Mouse (Mus musculus): ENCODE measurements around the gene Krt79. TPM values are rescaled to one million over a fixed set of nuclear protein-coding genes. Genes with fewer than 3 reads are reported as not detected.
A peak's percentile ranks its signal among the peaks of the same experiment; 100 is the strongest.

Krt79 gene
- polyA plus RNA-seq (2015; fragmentation: Nextera tagmentation; extraction: Ambion mirVana) = 0.10 and 0.33 TPM in 2 replicates

GRCm38 (mm10) chr15:101940274-101940829 lies at the start of gene Krt79:
Gene Krt79 (minus strand): TSS chr15:101940324.
- Histone ChIP-seq H3K4me1 (no peaks in the 10 kb centered on the region), H3K4me2 (no peak within 1 kb of the TSS), H3K9me3 (replicated peaks) (no peaks in the 10 kb centered on the region), H3K36me3 (ENCODE audit: poor library complexity, severe bottlenecking) (no peaks in the 10 kb centered on the region), H3K4me3 (no peak within 1 kb of the TSS), H3K9ac (no peak within 1 kb of the TSS), H3K27me3 (no peaks in the 10 kb centered on the region), H3K27ac (no peak within 1 kb of the TSS)
- 72% methylated on average over 6 of the region's 6 CpGs for WGBS
- ATAC-seq = no peak

- Histone ChIP-seq H3K4me2 (no peak overlapping the region), H3K4me1 (0 out of 2 replicates have a peak, but pooled peaks cover 4% of the 10 kb centered on the region), H3K27ac (no peak overlapping the region), H3K9ac (no peak overlapping the region), H3K9me3 (replicated peaks) (no peaks in the 10 kb centered on the region), H3K4me3 (no peak overlapping the region), H3K27me3 (peaks cover 8% of the 10 kb centered on the region; the same call in 1 of the 2 replicates), H3K36me3 (ENCODE audit: poor library complexity, severe bottlenecking) (no peaks in the 10 kb centered on the region)
- 65% methylated on average over 8 of the region's 8 CpGs for WGBS
- ATAC-seq = no peak
Observed at GRCm38 (mm10) chr15:101988714-101989113, 48.6 kb upstream of the Krt79 start.

DNA sequence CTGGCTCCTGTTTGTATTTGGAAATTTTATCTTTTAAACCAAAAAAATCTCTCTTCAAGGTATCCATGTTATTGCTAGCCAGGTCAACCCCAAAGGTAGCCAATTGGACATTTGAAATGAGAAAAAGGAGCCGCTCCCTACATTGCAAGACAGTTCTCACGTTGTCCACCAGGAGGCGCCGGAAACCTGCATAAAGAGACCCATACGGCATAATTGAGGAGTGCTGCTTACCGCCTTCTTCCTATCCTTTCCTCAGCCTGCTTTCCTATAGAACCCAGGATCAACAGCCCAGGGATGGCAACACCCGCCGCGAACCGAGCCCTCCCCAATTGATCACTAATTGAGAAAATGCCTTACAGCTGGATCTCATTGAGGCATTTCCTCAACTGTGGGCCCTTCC lies 48.0 kb upstream of the Krt79 start:
- WGBS = 1% methylated on average over 10 of the region's 10 CpGs
- Histone ChIP-seq H3K27ac (no peak overlapping the region), H3K36me3 (ENCODE audit: poor library complexity, severe bottlenecking) (no peaks in the 10 kb centered on the region), H3K4me1 (0 out of 2 replicates have a peak, but pooled peaks cover 4% of the 10 kb centered on the region), H3K9ac (no peak overlapping the region), H3K27me3 (peaks cover 7% of the 10 kb centered on the region; the same call in 1 of the 2 replicates), H3K4me2 (no peak overlapping the region), H3K4me3 (no peak overlapping the region), H3K9me3 (replicated peaks) (no peaks in the 10 kb centered on the region)
- ATAC-seq = peak; percentile 50

- no peaks in the 10 kb centered on the region for H3K36me3 ChIP-seq (ENCODE audit: poor library complexity, severe bottlenecking)
- ATAC-seq = no peak
- H3K4me3 ChIP-seq = no peak overlapping the region
- H3K27ac ChIP-seq = no peak overlapping the region
- 0 out of 2 replicates have a peak, but pooled peaks cover 2% of the 10 kb centered on the region for H3K27me3 ChIP-seq
- 19% methylated on average over 6 of the region's 6 CpGs for WGBS
- H3K9me3 ChIP-seq (replicated peaks) = no peaks in the 10 kb centered on the region
- no peak overlapping the region for H3K4me2 ChIP-seq
- peak overlapping the region; percentile 50; the same call in 1 of the 2 replicates for H3K9ac ChIP-seq
- H3K4me1 ChIP-seq = 0 out of 2 replicates have a peak, but pooled peaks cover 4% of the 10 kb centered on the region
Observed at GRCm38 (mm10) chr15:101984746-101985145, 44.6 kb upstream of the Krt79 start.

DNA sequence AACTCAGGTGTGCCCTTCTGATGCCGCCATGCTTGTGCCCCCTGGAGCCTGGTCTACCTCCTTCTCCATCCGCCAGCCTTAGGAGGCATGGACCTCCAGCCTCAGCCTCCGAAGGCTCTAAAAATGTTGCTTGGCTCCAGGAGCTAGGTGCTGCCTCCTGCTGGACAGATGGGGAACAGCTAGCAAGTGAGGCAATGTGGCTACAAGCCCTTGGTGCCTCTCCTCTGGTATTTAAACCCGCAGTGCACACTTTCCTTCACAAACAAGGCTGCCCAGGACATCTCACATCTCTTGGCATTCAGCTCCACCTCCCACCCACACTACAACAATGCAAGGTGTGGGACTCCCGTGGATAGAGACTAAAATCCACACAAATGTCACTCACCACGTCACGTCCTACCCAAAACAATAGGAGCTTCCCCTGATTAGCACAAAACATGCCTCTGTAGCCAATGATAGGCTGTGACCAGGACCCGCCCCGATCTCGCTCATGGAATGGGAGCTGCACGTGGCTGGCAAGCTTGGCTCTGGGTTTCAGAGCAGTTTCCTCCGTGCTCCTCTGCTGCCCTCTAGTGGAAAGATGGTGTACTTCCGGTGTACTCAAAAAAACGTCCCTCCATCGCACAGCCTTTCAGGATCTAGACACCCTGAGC lies 44.0 kb upstream of the Krt79 start:
- peak overlapping the region; percentile 22 for H3K4me3 ChIP-seq
- 0 out of 2 replicates have a peak, but pooled peaks cover 4% of the 10 kb centered on the region for H3K4me1 ChIP-seq
- H3K4me2 ChIP-seq = peak overlapping the region; percentile 54
- H3K27me3 ChIP-seq = 0 out of 2 replicates have a peak, but pooled peaks cover 2% of the 10 kb centered on the region
- WGBS = under 1% methylated on average over 15 of the region's 15 CpGs
- H3K9ac ChIP-seq = 0 out of 2 replicates have a peak overlapping the region, but pooled peaks have one; percentile 50
- no peaks in the 10 kb centered on the region for H3K36me3 ChIP-seq (ENCODE audit: poor library complexity, severe bottlenecking)
- H3K27ac ChIP-seq = peak overlapping the region; percentile 55
- peak; percentile 97 for ATAC-seq
- H3K9me3 ChIP-seq (replicated peaks) = no peaks in the 10 kb centered on the region

GRCm38 (mm10) chr15:101983315-101983948 lies 43.3 kb upstream of the Krt79 start:
- H3K36me3 ChIP-seq (ENCODE audit: poor library complexity, severe bottlenecking) = no peaks in the 10 kb centered on the region
- peak overlapping the region; percentile 55 for H3K27ac ChIP-seq
- H3K27me3 ChIP-seq = no peaks in the 10 kb centered on the region
- no peak for ATAC-seq
- H3K9ac ChIP-seq = no peak overlapping the region
- WGBS = 83% methylated on average over 13 of the region's 13 CpGs
- peak overlapping the region; percentile 54 for H3K4me2 ChIP-seq
- H3K4me1 ChIP-seq = 0 out of 2 replicates have a peak, but pooled peaks cover 4% of the 10 kb centered on the region
- no peaks in the 10 kb centered on the region for H3K9me3 ChIP-seq (replicated peaks)
- H3K4me3 ChIP-seq = 0 out of 2 replicates have a peak overlapping the region, but pooled peaks have one; percentile 22

GRCm38 (mm10) chr15:101980849-101981248 lies 40.7 kb upstream of the Krt79 start:
- Histone ChIP-seq H3K9me3 (replicated peaks) (no peaks in the 10 kb centered on the region), H3K9ac (no peak overlapping the region), H3K27me3 (no peaks in the 10 kb centered on the region)

DNA sequence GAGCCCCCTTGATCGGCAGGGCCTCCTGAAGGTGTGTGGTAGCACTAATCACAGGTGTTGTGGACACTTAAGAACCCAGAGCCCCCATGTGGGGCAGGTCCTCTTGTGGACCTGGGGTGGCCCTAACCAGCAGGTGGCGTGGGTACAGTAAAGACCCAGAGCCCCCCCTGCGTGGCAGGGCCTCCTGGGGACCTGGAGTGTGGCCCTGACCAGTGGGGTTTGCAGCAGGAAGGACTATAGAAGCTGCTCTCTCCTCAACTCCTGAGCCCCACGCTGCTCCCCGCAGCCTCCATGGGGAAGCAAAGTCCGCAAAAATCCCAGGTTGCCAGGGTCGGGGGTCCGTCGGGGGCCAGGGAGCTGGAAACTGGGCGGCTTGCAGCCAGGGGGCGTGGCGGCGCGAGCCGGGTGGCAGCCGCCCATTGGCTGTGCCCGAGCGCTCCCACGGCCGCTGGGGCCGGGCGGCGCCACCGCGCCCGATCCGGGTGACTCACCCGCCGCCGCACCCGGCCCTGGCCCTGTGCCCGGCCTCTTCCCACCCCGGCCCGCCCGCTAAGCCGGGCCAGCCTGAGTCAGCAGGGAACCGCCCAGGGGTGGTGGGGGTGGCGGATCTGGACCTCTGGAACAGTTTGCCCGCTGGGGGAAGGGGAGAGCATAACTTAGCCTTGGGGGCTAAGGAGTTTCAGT lies 37.1 kb upstream of the Krt79 start:
- Histone ChIP-seq H3K4me3 (peak overlapping the region; percentile 37), H3K4me1 (peaks cover 21% of the 10 kb centered on the region), H3K27me3 (0 out of 2 replicates have a peak, but pooled peaks cover 2% of the 10 kb centered on the region), H3K4me2 (peak overlapping the region; percentile 76), H3K36me3 (ENCODE audit: poor library complexity, severe bottlenecking) (no peaks in the 10 kb centered on the region), H3K9ac (peak overlapping the region; percentile 55), H3K9me3 (replicated peaks) (no peaks in the 10 kb centered on the region), H3K27ac (no peak overlapping the region; the same call in 1 of the 2 replicates)
- ATAC-seq = peak; percentile 81
- 6% methylated on average over 21 of the region's 39 CpGs for WGBS

More at GRCm38 (mm10) chr15:101980849-101981248, 40.7 kb upstream of the Krt79 start:
- Histone ChIP-seq H3K36me3 (ENCODE audit: poor library complexity, severe bottlenecking) (no peaks in the 10 kb centered on the region), H3K4me1 (peaks cover 17% of the 10 kb centered on the region), H3K27ac (no peak overlapping the region), H3K4me2 (no peak overlapping the region), H3K4me3 (no peak overlapping the region)
- no peak for ATAC-seq
- 73% methylated on average over 6 of the region's 6 CpGs for WGBS

GRCm38 (mm10) chr15:101976641-101977040 lies 36.5 kb upstream of the Krt79 start:
- no peak overlapping the region for H3K4me3 ChIP-seq
- peaks cover 21% of the 10 kb centered on the region for H3K4me1 ChIP-seq
- no peak overlapping the region; the same call in 1 of the 2 replicates for H3K27ac ChIP-seq
- WGBS = 59% methylated on average over 3 of the region's 3 CpGs
- H3K36me3 ChIP-seq (ENCODE audit: poor library complexity, severe bottlenecking) = no peaks in the 10 kb centered on the region
- 0 out of 2 replicates have a peak overlapping the region, but pooled peaks have one; percentile 55 for H3K9ac ChIP-seq
- H3K9me3 ChIP-seq (replicated peaks) = no peaks in the 10 kb centered on the region
- 0 out of 2 replicates have a peak, but pooled peaks cover 2% of the 10 kb centered on the region for H3K27me3 ChIP-seq
- no peak for ATAC-seq
- peak overlapping the region; percentile 76 for H3K4me2 ChIP-seq

DNA sequence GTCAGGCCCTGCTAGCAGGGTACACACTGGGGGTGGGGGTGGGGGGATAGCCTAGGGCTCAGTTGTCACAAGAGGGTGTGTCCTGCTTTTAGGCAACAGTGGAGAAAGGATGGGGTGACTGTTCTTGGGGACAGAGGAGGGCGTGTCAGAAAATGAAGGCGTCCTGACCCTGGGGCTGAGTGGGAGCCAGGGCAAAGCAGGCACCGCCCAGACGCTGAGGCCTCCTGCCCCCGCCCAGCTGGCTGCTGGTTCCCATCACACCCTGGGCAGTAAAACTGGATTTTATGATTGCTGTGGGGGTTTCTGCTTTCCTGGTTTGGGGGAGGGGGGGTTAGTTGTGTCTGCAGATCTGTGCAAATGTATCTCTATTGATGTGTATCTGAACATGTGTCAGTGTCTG lies 35.9 kb upstream of the Krt79 start:
- Histone ChIP-seq H3K4me3 (no peak overlapping the region), H3K27ac (no peak overlapping the region), H3K4me2 (no peak overlapping the region), H3K4me1 (peaks cover 21% of the 10 kb centered on the region), H3K9ac (no peak overlapping the region), H3K9me3 (replicated peaks) (no peaks in the 10 kb centered on the region), H3K27me3 (0 out of 2 replicates have a peak, but pooled peaks cover 2% of the 10 kb centered on the region), H3K36me3 (ENCODE audit: poor library complexity, severe bottlenecking) (no peaks in the 10 kb centered on the region)
- 74% methylated on average over 5 of the region's 5 CpGs for WGBS
- no peak for ATAC-seq

GRCm38 (mm10) chr15:101974083-101974845 lies 34.1 kb upstream of the Krt79 start:
- peak; percentile 13; the same call in 1 of the 2 replicates for ATAC-seq
- H3K27me3 ChIP-seq = 0 out of 2 replicates have a peak, but pooled peaks cover 2% of the 10 kb centered on the region
- no peak overlapping the region for H3K4me3 ChIP-seq
- H3K36me3 ChIP-seq (ENCODE audit: poor library complexity, severe bottlenecking) = no peaks in the 10 kb centered on the region
- H3K4me1 ChIP-seq = peaks cover 21% of the 10 kb centered on the region
- H3K9me3 ChIP-seq (replicated peaks) = no peaks in the 10 kb centered on the region
- WGBS = 58% methylated on average over 16 of the region's 16 CpGs
- H3K27ac ChIP-seq = no peak overlapping the region
- H3K9ac ChIP-seq = no peak overlapping the region
- no peak overlapping the region for H3K4me2 ChIP-seq
